Mouse (Mus musculus): ENCODE measurements around the gene Plch1.

The Plch1 gene

DNA sequence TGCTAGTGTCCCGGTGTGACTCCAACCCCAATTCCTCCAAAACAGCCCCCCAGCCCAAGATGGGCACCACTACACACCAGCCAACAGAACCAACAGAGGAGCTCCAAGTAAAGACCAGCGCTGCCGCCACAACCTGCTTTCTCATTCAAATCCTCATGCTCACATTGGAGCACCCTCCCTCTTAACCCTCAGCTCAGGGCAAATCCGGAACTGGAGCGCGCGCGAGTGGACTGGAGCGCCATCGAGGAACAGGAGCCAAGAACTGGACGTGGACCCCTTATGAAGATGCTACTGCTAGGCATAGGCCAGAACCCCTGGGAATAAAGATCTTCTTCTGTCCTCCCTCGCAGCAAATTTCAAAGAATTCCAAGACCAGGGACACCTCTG lies at the start of gene Plch1:
Gene Plch1 (minus strand): TSS at position 164 of the 387 bp plus-strand sequence.
- DNase-seq = peak; percentile 6

DNA sequence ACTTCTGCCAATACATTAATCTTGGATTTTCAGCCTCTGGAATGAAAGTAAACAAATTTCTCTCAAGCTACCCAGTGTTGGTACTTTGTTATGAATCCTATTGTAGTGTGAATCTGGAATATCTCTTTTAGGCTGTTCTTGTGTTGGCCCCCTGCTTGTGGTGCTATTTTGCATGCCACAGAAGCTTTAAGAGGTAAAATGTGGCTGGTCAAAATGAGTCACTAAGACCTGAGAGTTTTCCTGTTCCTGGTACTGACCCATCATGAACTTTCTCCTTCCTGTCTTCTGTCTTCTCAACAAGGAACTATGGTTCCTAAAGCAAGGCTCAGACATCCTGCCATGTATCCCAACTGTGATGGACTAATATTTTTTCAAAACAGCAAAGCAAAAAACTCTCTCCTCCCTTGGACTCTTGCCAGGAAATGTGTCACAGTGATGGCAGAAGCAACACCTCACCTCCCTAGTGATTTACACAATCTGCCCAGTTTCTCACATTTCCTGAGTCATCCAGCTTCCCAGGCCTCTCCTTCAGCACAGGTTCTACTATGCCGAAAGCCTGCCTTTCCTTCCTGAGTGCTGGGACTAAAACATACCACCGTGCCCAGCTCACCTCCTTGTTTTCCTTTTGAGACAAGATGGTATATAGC lies 42.1 kb upstream of the Plch1 start:
- peak; percentile 42 for DNase-seq

- no peak for DNase-seq
Observed at GRCm38 (mm10) chr3:63938928-63939327, 39.7 kb upstream of the Plch1 start.

GRCm38 (mm10) chr3:63928878-63929859 lies 29.9 kb upstream of the Plch1 start, which contains the start of gene E130311K13Rik:
TSS of gene E130311K13Rik (minus strand) at chr3:63929472.
- peak; percentile 88 for DNase-seq

GRCm38 (mm10) chr3:63919634-63920033 lies 20.4 kb upstream of the Plch1 start:
- DNase-seq = no peak

DNA sequence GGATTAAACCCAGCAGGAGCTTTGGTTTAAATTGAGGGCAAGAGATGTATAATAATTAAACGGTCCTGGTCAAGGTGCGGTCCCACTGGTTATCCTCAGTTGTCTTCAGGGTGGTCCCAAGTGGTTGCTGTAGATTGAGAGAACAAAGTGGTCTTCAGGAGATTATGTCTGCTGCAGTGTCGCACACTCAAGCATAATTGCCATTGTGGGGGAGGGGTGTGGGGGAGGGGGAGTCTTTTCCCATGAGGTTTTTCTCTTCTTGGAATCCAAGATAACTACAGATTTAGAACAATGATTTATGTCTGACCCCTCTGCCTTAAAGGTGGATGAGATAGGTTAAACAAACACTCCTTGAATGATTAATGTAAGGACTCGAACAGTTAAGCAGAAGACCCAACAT lies 11.0 kb upstream of the Plch1 start:
- DNase-seq = no peak

- no peak for DNase-seq
Observed at GRCm38 (mm10) chr3:63905241-63905640, 6.0 kb upstream of the Plch1 start.

GRCm38 (mm10) chr3:63904157-63904556 lies 4.9 kb upstream of the Plch1 start:
- DNase-seq = no peak

DNA sequence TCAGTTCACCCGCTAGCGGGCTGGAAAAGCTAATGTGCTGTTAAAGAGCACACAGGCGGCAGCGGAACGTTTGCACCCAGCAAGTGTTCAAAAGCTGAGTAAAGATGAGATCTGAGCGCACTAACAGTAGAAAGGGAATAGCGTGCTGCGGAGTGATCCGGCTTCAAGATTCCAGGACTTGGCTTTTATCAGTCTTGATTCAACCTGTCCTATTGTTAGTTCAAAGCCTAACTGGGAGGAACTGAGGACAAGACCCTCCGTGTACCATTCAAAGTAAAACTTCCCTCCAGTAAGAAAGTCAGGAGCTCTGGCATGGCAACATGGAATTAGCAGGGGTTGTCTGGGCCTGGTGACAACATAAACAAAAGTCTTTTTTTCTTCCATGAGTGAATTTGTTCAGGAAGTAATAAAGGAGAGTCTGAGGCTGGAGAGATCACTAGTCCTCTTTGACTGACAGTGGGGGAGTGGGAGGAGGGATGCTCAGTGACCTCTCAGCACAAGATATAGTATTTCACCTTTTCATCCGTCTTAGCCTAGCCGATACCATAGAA lies 824 bp upstream of the Plch1 start:
- no peak for DNase-seq

DNA sequence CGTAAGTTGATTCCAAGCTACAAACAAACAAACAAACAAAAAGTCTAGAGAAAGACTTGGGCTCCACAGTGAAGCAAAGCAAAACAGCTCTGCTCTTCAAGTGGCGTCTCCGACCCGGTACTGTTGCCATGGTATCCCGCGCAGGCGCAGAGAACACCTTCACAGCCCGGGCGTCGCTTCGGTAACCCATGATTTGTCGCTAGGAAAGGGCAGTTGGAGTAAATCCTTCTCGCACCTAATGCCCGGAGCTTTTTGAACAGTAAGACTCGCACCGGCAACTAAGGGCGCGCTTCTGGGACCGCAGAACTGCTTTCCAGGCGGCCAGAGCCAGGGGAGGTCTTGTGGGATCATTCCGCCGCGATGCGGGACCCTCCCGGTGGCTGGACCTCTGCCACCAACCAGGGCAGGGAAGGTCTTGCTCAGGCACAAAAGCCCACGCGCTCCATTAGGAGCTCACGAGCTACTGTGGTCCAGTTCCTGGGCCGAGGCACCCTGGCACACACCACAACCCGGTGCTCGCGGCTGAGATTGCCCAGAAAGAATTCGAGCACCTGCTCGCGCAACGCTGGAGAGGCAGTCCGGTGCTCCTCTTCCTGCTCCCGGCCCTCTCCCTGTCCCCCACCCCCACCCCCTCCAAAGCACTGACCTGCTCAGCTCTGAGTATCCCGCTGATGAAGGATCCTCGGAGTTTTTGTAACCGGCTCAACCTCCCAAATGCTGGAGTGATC lies 527 bp downstream of the Plch1 start:
- peak; percentile 64 for DNase-seq

GRCm38 (mm10) chr3:63897177-63897576 lies 2.1 kb downstream of the Plch1 start:
- no peak for DNase-seq

GRCm38 (mm10) chr3:63896303-63896702 lies 3.0 kb downstream of the Plch1 start:
- DNase-seq = no peak

- no peak for DNase-seq
Observed at GRCm38 (mm10) chr3:63895786-63896185, 3.5 kb downstream of the Plch1 start.

DNA sequence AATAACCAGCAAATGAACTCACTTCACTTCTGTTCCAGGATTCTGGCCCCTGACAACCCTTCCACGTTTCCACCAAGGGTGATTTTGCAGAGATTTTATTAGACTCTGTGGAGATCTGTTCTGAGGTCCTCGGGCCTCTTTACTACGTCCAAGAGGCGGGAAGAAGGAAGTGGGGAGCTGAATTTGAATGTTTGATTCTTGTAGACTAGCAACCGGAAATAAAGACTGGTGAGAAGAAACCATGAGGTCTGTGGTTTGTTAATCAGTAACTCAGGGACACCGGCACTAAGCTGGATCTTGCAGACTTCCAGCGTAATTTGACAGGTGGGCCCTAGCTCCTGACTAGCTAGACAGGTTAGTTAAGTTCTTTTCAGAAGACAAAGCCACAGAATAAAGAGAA lies 5.6 kb downstream of the Plch1 start:
- DNase-seq = no peak

GRCm38 (mm10) chr3:63892154-63892553 lies 7.1 kb downstream of the Plch1 start:
- DNase-seq = no peak

GRCm38 (mm10) chr3:63881065-63881464 lies 18.2 kb downstream of the Plch1 start:
- no peak for DNase-seq

DNA sequence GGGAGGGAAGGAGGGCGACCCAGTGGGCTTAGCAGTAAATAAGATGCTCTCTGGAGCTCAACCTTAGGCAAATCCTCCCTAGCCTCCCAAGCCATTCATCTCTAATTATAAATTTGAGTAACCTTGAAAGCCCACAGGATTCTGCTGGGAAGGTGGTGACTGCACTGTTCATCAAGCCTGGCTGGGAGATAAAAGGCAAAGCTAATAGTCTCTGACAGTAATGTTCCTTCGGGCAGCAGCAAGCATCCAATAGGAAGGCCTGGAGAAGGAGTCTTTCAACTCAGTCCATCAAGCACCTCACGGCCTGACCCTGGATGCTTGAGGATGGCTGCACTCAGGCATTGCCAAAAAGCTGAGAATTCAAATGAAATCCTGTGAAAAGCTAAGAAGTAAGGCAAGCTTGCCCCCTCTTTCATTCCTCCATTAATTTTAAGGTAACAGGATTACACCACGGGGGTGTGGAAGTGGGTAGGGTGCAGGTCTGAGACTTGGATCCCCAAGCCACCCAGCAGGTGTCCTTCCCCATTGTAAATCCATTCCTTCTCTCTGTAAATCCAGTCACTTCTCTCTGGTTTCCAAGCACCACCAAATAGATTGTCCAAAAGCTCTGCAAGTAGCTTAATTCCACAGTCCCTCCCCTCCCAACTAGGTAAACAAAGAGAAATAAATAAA lies 20.1 kb downstream of the Plch1 start:
- DNase-seq = no peak

DNA sequence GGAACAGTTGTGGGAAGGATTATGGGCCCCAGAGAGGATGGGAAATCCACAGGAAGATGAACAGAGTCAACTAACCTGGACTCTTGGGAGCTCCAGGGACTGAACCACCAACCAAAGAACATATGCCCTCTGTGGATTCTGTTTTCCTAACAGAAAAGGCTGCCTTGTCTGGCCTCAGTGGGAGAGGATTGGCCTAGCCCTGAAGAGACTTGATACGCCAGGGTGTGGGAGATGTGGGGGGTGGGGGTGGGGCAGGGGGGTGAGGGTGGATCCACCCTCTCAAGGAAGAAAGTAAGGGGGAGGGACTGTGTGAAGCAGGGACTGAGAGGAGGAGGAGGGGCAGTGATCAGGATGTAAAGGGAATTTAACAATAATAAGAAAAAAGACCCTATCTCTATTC lies 26.5 kb downstream of the Plch1 start:
- DNase-seq = no peak

DNA sequence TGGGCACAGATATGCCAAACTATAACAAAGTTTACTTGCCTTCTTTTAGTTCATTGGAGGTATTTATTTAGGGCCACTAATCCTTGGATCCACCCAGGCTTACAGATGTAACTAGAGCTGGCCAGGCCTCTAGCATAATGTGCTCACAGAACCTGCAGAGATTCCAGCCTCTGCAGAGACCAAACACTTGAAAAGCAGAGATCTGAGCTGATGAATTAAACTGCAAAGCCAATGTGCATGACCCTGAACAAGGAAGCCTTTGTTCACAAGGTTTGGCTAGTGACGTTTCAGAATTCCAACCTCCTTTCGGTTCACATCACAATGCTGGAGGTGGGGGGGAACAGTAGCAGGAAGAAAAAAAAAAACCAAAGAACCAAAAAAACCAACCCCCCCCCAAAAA lies 28.0 kb downstream of the Plch1 start:
- DNase-seq = no peak

DNA sequence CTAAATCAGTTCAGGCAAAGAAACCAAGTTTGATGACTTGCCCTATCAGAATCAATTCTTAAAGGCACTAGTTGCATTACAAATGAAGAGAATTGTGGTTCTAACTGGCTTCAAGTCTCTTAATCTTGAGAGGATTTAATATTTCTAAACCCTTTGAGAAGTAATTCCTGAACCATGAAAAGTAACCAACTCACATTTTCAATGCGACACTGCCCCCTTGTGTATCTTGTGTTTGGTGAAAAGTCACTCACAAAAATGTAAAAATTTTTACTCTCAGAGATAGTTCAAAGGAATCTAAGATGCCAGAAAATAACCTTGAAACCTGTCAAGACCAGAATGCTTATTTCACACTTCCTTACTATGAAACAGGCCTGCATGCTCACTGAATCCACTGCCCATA lies 31.0 kb downstream of the Plch1 start:
- DNase-seq = no peak

DNA sequence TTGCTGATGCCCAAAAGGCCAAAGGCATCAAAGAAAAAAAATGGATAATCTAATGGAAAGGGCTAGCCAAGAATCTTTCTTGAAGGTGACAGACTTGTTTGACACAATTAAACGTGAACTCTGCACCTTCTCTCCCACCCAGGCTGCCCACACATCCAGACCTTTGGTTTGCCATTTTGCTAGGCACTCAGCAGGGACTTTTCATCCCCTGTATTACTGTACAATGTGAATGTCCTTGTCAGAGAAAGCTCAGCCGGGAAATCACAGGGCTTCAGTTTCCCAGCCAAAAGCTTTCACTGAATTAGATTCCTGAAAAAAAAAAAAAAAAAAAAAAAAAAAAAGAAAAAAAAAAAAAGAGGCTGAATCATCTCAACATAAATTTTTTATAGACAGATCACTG lies 34.2 kb downstream of the Plch1 start:
- DNase-seq = no peak

GRCm38 (mm10) chr3:63862716-63863115 lies 36.6 kb downstream of the Plch1 start:
- no peak for DNase-seq

GRCm38 (mm10) chr3:63852828-63853227 lies 46.4 kb downstream of the Plch1 start:
- DNase-seq = no peak

Data from cerebellum, adult 9-11 months (tissue).